Mouse (Mus musculus) retina, postnatal 1 day (tissue): ENCODE data around the gene Xkr8.
"Not testable (repeated sequence)": the region's sequence is repeated elsewhere in the genome, so short reads cannot be mapped to it uniquely, and the experiment has no call there.

Source experiments
- DNase-seq: peaks from one replicate; pipeline ENCODE4 v3.0.0-alpha.2; 2012

The Xkr8 gene

DNA sequence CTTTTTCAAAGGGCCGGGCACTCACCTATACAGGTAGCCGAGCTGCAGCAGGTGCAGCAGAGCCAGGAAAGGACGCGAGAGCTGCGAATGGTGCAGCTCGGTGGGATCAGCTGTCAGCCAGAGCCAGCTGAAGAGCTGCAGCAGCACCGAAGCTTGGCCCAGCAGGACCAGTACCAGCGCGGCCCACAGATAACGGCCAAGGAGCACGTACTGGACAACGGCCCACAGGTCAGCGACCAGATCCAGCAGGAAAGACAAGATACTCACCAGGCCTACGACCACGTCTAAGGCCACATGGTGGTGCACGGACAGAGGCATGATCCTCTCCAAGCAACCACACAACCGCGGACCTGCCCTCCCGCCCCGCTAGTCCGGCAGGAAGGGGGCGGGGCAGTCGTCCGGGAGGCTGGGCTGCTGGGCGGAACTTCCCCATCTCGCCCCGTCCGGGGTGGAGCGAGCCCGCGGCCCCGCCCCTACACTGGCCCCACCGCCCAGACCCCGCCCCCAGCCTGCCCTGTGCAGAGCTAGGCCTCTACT lies at the start of gene Xkr8:
Gene Xkr8, minus strand, starts transcription at position 399 of the 537 bp plus-strand sequence.
- DNase-seq, result peak; percentile 90

GRCm38 (mm10) chr4:132780288-132780687 lies 47.9 kb upstream of the Xkr8 start:
- DNase-seq, result no peak

GRCm38 (mm10) chr4:132778562-132779201 lies 46.3 kb upstream of the Xkr8 start:
- no peak for DNase-seq

GRCm38 (mm10) chr4:132776764-132777163 lies 44.4 kb upstream of the Xkr8 start:
- peak; percentile 66 for DNase-seq

- DNase-seq, result no peak
Observed at GRCm38 (mm10) chr4:132774905-132775304, 42.6 kb upstream of the Xkr8 start.

DNA sequence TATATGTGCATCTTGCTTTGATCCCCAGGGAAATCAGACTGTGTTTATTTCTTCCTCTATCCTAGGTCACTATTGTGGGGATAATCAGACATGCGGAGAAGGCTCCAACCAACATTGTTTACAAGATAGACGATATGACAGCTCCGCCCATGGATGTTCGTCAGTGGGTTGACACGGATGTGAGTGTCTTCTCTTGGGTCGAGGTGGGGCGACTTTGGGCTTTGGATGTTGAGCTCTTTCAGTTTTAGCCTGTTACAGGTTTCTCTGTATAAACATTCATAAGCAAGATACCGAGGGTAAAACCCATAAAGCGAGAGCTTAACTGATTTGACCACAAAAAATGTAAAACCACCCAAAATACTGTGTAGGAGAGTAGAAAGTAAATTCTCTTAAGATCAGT lies 39.4 kb upstream of the Xkr8 start:
- DNase-seq, result no peak

- DNase-seq, result peak; percentile 100
Observed at GRCm38 (mm10) chr4:132767914-132768876, 35.8 kb upstream of the Xkr8 start, which contains the start of gene Rpa2. Gene Rpa2 (plus strand): TSS chr4:132768332.

DNA sequence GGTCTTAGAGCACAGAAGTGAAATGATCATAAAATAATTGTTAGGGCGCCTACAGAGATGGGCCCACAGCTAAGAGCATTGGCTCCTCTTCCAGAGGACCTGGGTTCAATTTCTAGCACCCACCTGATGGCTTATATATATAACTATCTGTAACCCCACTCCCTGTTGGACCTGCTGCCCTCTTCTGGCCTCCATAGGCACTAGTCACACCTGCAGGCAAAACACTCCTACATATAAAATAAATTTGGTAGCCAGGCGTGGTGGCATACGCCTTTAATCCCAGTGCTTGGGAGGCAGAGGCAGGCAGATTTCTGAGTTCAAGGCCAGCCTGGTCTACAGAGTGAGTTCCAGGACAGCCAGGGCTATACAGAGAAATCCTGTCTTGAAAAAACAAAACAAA lies 30.8 kb upstream of the Xkr8 start:
- not testable (repeated sequence) for DNase-seq

DNA sequence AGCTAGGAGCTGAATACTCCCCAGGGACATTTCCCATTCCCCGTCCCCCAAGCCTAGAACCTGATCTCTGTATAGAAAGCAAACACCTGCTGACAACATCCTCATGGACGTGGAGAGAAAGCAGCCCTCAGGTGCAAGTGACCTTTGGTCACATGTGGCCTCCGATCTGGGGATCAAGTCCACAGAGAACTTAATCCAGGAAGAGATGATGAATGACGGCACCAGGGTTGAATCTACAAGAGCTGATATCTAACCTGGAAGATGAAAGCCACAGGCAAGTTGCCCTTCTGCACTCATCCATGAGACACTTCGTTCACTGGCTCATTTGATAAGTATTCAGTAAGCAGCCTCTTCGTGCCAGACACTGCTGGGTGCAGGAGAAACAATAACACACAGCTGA lies 30.3 kb upstream of the Xkr8 start:
- no peak for DNase-seq

GRCm38 (mm10) chr4:132760296-132760695 lies 27.9 kb upstream of the Xkr8 start:
- no peak for DNase-seq

GRCm38 (mm10) chr4:132757633-132758351 lies 25.4 kb upstream of the Xkr8 start:
- no peak for DNase-seq

GRCm38 (mm10) chr4:132756974-132757373 lies 24.6 kb upstream of the Xkr8 start, which contains the start of gene Smpdl3b:
Gene Smpdl3b (minus strand): TSS chr4:132757252.
- peak; percentile 84 for DNase-seq

DNA sequence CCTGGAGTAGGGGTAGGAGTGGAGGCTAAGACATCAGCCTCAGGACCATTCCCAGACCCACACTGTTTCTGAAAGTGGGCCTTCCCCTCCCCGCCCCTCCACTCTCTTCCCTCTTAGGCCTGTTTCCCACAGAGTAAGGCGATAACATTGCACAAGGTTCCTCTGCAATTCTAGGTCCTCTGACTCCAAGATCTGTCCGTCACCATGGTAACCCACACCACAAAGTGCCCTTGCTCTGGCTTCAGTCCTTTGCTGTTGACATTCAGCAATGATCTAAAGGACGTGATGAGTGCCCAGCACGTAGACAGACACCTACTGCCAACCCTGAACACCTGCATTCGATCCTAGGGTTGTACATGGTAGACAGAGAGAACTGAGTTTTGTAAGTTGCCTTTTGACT lies 20.6 kb upstream of the Xkr8 start:
- DNase-seq, result no peak

GRCm38 (mm10) chr4:132749258-132749982 lies 17.1 kb upstream of the Xkr8 start:
- DNase-seq, result no peak

- no peak for DNase-seq
Observed at GRCm38 (mm10) chr4:132748778-132749177, 16.4 kb upstream of the Xkr8 start.

GRCm38 (mm10) chr4:132747664-132748259 lies 15.4 kb upstream of the Xkr8 start:
- DNase-seq, result no peak

DNA sequence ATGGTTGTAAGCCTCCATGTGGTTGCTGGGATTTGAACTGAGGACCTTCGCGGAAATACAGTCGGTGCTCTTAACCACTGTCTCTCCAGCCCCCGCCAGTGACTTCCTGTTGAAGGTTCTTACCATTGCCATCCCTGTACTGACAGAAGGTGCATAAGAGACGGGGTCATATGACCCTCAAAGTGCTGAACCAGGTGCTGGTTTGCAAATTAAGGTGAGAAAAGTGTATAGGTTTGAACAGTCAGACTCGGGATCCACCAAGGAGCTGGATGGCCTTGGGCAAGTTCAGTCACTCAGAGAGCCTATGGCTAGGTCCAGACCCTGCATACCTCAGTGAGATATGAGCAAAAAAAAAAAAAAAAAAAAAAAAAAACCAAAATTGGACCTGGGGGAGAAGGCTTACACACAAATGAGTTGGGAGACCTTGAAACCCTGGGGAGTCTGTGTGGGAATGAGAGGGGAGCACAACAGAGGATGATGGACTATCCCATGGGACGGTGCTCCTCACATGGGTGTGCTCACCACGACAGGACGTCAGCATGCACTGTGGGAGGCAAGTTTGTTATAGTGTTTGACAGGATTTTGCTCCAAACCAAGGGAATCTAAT lies 14.7 kb upstream of the Xkr8 start:
- DNase-seq, result no peak

GRCm38 (mm10) chr4:132743992-132744911 lies 11.9 kb upstream of the Xkr8 start:
- DNase-seq, result peak; percentile 39

DNA sequence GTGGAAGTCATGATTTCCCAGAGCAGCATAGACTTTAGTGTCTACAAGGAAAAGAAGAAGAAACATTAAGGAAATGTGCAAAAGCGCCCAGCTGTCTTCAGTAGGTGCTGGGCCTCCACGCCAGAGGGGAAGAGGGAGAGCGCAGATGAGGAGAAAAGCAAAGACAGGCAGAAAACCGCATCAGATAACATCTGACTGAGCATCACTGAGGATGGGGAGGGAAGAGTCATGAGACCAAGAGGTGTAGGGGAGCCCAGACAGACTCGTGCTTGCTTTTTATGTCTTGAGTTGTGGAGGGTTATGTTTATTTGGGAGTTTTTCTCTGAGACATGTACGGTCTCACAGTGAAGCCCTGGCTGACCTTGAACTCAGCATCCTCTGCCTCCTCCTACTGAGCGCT lies 9.1 kb upstream of the Xkr8 start:
- no peak for DNase-seq

DNA sequence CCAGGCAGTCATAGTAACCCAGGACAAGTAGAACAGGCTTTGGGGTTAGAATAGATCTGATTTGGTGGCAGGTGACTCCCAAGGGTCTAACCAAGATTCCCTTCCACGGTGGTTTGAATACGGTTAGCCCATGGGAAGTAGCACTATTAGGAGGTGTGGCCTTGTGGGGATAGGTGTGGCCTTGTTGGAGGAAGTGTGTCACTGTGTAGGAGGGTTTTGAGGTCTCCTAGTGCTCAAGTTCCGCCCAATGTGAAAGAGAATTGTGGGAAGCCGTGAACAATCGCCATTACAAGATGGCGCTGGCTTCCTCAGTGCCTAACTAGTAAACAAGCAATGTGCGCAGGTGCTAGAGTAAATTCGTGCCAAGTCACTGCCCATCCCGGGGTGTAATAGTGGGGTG lies 4.8 kb upstream of the Xkr8 start:
- not testable (repeated sequence) for DNase-seq
